Mouse (Mus musculus): ENCODE data around the gene Peli2.

GRCm38 (mm10) chr14:48293498-48293897 lies 172.9 kb downstream of the Peli2 start:
- TF ChIP-seq EP300 (IDR thresholded peaks at IDR 0.05): no peak
- no peak for TF ChIP-seq CTCF (IDR thresholded peaks at IDR 0.05)
